Mouse (Mus musculus): ENCODE measurements around the gene Sec63.

DNA sequence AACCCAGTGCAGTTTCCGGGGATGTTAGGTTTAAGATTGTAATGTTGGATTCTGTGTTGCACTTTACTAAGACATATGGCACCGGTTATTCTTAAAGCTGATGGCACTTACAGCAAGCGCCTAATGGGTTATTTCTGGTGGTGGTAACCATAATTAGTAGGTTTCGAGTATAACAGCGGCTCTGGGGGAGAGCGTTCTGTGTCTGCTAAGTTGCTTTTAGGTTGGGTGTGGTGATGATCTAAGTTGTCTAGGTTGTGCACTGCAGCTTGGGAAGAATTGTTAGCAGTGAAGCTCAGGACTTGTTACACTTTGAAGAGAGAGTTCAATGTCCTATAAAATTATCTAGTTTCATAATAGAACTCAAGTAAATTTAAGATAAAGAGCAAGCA is 1.4 kb downstream of the Sec63 start:
- TF ChIP-seq MYOG (IDR thresholded peaks at IDR 0.05; ENCODE audit: control insufficient read depth, extremely low read depth, insufficient read length) = no peak
- no peak for TF ChIP-seq MAX (IDR thresholded peaks at IDR 0.05)
- no peak for TF ChIP-seq USF1 (IDR thresholded peaks at IDR 0.05; ENCODE audit: low read depth)
- TF ChIP-seq CTCF (IDR thresholded peaks at IDR 0.05; ENCODE audit: control insufficient read depth, insufficient read depth, insufficient read length) = no peak
- no peak for TF ChIP-seq FOSL1 (IDR thresholded peaks at IDR 0.05; ENCODE audit: insufficient read depth, low read length, poor library complexity, severe bottlenecking)
- no peak for TF ChIP-seq MYOD1 (IDR thresholded peaks at IDR 0.05; ENCODE audit: control insufficient read depth, insufficient read length, low read depth)
- no peak for TF ChIP-seq CEBPB (IDR thresholded peaks at IDR 0.05; ENCODE audit: low read depth)
